Mouse (Mus musculus) testis, postnatal 14 days (tissue): ENCODE measurements around the gene 1700019D03Rik.
"Not testable (repeated sequence)": the region's sequence is repeated elsewhere in the genome, so short reads cannot be mapped to it uniquely, and the experiment has no call there.

Experiments used
- DNase-seq: peaks from one replicate; pipeline ENCODE4 v3.0.0; 2021; ENCODE audit warnings: low spot score

The 1700019D03Rik gene

DNA sequence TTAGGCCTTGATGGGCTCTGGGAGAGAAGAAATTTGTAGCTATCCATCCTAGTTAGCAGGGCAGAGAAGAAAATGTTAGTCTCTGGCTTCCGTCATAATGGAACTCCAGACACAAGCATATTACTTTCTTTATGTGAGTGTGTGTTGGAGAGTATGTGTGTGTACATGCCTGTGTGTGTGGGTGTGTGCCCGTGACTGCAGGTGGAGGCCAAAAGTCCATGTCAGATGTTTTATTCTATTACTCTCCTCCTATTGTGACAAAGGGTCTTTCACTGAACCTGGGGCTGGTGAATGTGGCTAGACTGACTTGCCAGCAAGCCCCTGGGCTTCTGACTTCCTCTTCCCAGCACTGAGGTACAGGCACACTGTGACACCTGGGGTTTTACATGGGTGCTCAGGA is 65.5 kb downstream of the 1700019D03Rik start:
- no peak for DNase-seq

DNA sequence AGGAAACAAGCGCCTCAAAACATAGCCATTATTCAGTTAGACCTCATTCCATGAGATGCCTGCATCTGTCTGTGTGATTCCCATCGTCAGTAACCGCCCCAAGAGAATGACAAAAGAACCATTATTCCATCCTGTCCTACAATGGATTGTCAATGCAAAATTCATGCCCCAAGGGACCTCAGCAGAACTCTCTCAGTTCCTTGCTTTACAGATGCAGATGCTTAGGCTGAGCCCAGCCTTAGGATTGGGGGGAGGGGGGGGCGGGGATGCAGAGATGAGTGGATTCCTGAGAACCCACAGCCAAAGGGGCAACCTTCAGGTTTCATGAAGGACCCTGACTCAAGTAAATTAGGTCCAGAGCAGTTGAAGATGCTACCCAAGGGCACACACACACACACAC is 66.4 kb downstream of the 1700019D03Rik start:
- no peak for DNase-seq

- peak; percentile 9 for DNase-seq
These were observed 67.2 kb downstream of the 1700019D03Rik start for GRCm38 (mm10) chr1:52952551-52953397.

DNA sequence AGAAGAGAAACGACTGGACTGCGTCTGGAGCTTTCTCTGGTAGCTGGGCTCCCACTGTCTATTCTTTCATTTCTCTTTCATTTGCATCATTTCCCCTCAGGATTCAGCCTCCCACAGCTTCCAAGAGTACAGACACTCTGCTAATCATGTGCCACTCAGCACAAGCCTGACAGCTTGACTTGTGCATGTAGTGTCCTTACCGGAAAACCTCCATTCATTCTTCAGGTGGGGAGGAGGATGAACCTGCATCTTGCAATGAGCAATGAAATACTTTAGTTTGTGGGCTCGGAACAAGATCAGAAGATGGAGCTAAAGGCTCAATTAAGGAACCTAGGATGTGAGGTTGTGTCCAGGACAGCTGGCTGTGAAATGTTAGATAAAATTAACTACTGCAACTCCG is 67.8 kb downstream of the 1700019D03Rik start:
- DNase-seq = no peak

- DNase-seq = no peak
These were observed 68.7 kb downstream of the 1700019D03Rik start for GRCm38 (mm10) chr1:52951146-52951868.

DNA sequence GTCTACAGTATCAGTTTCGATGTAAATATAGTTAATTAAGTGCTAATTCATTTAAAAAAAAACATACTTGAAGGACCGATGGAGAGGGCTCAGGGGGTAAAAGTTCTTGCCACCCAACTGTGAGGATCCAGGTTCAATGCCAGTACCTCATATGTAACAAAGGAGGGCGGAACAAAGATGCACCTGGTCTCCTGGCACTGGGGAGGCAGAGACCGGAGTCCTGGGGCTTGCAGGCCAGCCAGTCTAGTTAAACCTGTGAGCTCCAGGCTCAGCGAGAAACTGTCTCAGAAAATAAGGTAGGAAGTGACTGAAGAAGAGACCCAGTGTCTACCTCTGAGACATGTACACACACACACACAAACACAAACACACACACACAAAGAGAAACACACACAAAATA is 72.1 kb downstream of the 1700019D03Rik start:
- no peak for DNase-seq

- no peak for DNase-seq
These were observed 81.0 kb downstream of the 1700019D03Rik start for GRCm38 (mm10) chr1:52939021-52939420.

DNA sequence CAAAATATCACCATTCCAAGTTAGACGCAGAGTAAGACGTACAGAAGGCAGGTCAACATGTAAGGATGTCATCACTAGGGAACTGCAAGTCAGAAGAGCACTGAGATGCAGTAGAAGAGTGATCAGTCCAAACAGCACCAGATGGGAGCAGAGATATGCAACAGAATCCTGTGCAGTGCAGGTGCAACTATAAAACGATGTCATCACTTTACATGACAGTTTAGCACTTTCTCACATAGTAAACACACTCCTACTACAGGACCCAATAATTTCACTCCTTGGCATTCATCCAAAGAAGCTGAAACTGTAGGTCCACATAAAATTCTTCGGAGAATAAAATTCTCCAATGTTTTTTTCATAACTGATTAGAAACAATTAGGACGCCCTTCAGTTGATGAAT is 85.5 kb downstream of the 1700019D03Rik start:
- no peak for DNase-seq

DNA sequence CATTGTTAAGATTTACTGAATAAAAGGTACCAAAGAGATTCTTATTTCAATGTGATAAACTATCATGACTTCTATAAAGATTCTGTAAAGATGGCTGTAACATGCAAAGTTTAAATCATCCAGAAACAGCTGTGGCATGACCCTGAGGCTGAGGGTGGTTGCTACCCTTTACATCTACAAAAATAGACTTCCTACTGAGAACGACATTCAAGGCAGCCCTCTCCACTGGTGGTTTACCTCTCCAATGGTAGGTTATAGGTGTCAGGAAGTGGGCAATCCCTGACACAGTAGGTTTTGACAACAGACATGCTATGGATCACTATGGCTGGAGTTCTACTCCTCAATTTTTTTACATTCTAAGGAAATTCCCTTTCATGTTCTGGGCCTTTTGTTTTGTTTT is 95.5 kb downstream of the 1700019D03Rik start:
- DNase-seq = not testable (repeated sequence)

- not testable (repeated sequence) for DNase-seq
These were observed 101.1 kb downstream of the 1700019D03Rik start for GRCm38 (mm10) chr1:52918897-52919296.

- DNase-seq = no peak
These were observed 103.3 kb downstream of the 1700019D03Rik start for GRCm38 (mm10) chr1:52916655-52917054.

GRCm38 (mm10) chr1:52909783-52910182 is 110.2 kb downstream of the 1700019D03Rik start:
- DNase-seq = no peak

GRCm38 (mm10) chr1:52884208-52884607 is 135.8 kb downstream of the 1700019D03Rik start:
- DNase-seq = peak; percentile 5
